Mouse (Mus musculus) inflammation-experienced regulatory T-cells, adult 6 months (primary cell): ENCODE results near the gene Med12l. TPM values are rescaled to one million over a fixed set of nuclear protein-coding genes. Genes with fewer than 3 reads are reported as not detected.
"Not testable (repeated sequence)": the region's sequence is repeated elsewhere in the genome, so short reads cannot be mapped to it uniquely, and the experiment has no call there.

Experiments
- ATAC-seq: one replicate; pipeline ENCODE4 v1.8.0; 2017
- polyA plus RNA-seq, 3 experiments: library from polyadenylated mRNA; unstranded; fragments of 100-300 nt; shearing (Covaris generic); gene quantifications; one replicate each; pipeline ENCODE4 v1.2.1; 2017

The Med12l gene
- polyA plus RNA-seq, 3 experiments from 2014 or later = 0.48 to 1.5 (median 0.61) TPM

DNA sequence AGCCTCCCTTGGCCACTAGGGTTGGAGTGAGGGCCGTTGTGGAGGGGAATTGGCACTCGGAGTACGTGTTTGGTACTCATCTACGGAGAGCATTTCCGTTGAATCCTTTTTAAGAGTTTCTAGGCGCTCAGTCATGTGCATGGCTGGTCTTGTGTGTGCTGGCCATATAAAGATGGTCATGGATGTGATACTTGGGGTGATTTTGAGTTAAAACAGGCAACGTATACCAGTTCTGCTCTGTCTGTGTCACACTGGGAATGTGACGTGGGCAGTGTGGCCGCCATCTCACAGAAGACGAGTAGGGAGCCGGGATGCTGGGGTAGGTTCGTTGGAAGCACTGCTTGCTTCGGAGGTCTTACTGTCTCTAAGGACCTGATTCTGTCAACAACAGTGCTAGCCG lies 17.3 kb downstream of the Med12l start:
- no peak for ATAC-seq

GRCm38 (mm10) chr3:59024531-59025192 lies 19.0 kb downstream of the Med12l start:
- no peak for ATAC-seq

DNA sequence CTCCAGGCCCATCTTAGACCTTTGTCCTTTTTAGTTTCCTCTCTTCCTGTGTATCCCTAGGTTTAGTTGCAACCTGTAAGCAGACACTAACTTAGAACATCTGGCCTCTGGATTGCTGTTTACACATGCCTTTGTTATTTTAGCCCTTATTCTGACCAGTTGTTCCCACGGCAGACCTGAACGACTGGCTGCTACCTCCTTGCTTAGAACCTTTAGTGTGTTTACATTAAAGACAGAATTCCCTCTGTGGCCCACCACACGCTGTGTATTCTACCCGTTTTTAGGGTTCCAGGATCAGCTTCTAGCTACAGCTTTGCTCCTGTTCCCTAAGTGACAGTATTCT lies 19.5 kb downstream of the Med12l start:
- ATAC-seq = no peak

GRCm38 (mm10) chr3:59028696-59029095 lies 23.1 kb downstream of the Med12l start:
- no peak for ATAC-seq

GRCm38 (mm10) chr3:59030986-59031385 lies 25.4 kb downstream of the Med12l start:
- ATAC-seq = no peak

DNA sequence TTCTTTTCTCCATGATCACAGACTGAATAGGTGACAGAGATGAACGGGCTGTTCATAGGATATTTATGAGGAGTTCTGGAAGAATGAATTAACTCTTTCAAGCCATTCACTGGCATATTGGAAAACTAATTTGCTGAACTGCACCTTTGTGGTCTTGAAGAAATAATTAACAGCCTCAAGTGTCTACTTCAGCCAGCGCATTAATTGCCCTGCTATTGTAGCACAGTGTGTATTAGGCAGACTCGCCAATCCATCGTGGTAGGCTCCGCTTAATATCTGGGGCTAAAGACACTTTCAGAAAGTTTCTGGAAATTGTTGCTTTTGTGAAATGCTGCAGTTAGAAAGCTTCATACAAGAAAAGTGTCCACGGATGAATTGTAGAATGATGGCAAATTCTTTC lies 35.9 kb downstream of the Med12l start:
- ATAC-seq = no peak

DNA sequence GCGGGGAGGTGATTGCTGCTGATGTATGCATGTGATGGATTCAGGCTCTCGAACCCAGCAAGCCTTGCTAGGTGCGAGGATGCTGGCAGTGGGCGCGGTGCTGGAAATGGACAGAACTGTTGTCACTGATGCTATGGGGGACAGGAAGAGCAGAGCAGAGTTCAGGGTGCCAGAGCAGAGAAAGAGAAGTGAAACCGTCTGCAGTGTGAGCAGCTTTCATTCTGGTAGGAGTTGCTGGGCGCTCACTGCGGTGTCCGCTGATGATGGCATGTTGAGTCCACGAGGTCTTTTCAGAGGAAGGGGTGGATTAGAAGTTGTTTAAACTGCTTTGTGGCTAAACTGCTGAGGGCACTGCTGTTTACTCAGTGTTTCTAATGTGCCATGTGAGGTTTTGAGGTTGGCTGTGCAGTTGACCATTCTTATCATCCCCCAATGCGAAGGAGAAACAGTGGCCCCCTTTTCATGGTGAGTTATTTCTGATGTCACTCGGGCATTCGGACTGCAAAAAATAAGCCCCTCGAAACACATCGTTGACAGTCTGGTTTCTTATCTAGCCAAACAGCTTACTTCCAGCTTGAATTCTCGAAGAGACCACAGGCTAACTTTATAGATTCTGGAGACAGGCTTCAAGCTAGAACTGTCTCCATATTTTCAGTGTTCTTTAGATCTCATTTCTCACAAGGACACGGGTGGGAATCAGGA lies 49.4 kb downstream of the Med12l start:
- ATAC-seq = no peak

- peak; percentile 69 for ATAC-seq
These were observed 53.5 kb downstream of the Med12l start for GRCm38 (mm10) chr3:59059022-59059541.

- ATAC-seq = no peak
These were observed 54.5 kb downstream of the Med12l start for GRCm38 (mm10) chr3:59060131-59060530.

- ATAC-seq = peak; percentile 71
These were observed 56.5 kb downstream of the Med12l start for GRCm38 (mm10) chr3:59062141-59062540.

GRCm38 (mm10) chr3:59063431-59063830 lies 57.8 kb downstream of the Med12l start:
- no peak for ATAC-seq

DNA sequence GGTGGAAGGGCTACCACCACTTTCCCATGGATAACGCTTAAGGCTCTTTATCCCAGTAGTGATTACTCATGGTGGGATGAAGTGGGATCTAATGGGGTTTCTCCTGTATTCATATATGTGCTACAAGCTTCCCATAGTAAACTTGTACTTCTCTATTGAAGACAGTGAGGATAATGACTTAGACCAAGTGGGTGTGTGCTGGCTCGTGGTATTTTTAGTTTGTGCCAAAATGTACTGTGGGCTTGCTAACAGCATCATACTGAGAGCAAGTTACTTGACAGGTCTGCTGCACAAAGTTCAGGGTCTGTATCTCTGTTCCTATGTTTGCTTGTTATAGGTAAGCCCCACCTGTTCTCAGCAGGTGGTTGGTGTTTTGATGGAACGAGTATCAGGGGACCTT lies 60.3 kb downstream of the Med12l start:
- no peak for ATAC-seq

GRCm38 (mm10) chr3:59066558-59067294 lies 61.1 kb downstream of the Med12l start:
- no peak for ATAC-seq

- not testable (repeated sequence) for ATAC-seq
These were observed 63.4 kb downstream of the Med12l start for GRCm38 (mm10) chr3:59069071-59069470.

DNA sequence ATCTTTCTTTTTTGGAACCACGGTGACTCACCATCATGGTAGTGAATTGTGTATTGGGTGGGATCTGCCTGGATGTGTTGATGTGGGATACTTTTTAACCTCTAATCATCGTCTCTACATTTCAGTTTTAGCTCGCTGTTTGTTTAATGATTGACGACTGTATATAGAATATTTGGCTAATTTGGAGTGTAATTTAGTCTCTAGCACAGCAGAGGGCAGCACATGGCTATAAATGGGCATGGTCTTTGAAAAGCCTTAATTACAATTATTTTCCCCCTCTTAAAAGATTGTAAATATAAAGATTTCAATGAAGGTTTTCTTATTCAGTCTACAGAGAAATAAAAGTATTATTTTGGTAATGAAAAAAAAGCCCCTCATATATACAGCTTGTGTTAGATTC lies 71.7 kb downstream of the Med12l start:
- ATAC-seq = no peak

DNA sequence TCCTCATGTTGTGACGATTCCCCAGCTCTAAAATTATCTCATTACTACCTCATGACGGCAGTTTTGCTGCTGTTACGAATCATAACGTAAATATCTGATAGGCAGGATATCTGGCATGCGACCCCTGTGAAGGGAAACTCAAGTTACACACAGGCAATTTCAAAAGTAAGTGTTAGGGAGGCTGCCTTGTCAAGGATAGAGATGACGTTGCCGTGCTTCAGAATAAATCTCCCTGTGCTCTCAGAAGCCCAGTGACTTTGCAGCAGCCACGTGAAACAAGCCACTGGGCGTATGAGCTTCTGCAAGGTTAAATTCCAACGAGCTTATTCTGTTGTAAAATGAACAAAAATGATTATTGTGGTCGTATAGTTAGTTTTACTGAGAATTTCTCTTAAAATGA lies 73.0 kb downstream of the Med12l start:
- no peak for ATAC-seq

DNA sequence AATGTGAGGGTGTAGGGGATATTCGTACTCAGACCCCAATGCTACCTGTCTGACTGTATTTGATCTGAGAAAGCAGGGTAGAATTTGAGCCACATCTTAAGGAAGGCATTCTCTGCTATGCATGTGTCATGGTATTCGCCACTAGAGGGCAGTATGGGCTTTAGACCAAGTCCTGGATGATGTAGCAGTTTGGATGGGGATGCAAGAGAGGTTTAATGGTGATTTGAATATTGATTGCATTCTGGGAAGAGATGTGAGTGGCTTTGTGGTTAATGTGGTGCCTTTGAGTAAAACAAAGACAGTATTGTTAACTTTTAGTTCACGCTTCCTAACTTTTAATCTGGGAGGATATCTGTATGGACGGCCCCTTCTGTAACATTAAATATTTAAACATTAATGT lies 73.7 kb downstream of the Med12l start:
- peak; percentile 62 for ATAC-seq

DNA sequence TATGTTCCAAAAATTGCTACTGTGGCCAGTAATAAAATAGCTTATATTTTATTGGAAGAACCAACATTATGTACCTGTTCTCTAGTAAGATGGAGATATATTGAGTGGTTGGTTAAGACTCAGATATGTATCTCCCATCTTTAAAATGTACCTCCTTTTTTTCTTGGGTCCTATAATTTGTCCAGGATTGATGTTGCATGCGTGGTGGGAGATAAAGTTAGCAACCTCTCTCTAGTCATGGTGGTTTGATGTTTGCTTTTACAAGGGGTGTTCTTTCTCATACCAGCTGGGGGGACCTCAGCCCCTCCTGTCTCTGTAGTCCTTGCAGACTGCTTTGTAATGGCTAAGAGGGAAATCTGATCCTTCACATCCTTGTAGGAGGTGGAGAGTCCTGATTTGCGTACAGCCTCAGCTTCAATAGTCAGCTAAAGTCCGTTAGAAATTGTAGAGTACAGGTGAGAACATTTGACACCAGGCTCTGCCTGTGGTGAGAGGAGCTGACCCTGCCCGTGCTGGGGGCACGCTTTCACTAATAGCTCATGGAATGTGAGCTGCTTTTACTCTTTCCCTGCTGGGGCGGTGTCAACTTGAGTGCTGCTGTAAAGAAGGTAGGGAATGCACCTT lies 74.8 kb downstream of the Med12l start:
- ATAC-seq = no peak

DNA sequence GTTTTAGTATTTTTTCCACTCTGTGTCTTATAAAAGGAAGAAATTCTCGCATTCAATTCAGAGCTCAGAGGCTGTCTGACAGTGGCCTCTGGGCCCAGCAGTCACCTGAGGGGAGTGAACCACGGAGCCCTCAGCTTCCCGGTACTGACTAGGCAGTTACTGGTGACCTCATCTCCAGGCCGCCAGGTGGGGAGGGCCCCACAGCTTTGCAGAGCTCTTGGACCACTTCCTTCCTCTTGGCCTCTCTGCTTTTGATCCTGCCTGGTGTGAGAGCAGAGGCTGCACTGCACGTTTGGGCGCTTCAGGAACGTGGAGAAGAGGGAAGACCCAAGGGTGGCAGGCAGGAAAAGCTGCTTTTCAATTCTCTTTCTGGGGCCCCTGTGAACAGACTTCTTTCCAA lies 75.3 kb downstream of the Med12l start:
- peak; percentile 87 for ATAC-seq

- ATAC-seq = no peak
These were observed 87.1 kb downstream of the Med12l start for GRCm38 (mm10) chr3:59092702-59093101.

DNA sequence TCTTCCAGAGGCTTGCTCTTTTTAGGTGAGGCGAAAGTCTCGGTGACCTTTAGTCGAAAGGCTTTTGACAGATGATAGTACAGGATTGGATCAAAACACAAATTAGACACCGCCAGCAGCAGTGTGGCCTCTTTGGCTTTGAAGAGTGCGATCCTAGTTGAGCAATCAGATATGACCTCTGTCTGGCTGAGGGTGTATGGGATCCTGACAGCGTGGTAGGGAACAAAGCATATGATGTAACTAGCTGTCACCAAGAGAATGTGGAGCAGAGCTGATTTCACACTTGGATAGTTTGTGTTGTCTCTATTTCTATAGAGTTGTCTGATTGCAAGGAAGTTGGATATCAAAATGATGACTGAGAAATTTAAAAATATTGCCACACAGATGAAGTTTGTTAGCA lies 91.8 kb downstream of the Med12l start:
- ATAC-seq = no peak

DNA sequence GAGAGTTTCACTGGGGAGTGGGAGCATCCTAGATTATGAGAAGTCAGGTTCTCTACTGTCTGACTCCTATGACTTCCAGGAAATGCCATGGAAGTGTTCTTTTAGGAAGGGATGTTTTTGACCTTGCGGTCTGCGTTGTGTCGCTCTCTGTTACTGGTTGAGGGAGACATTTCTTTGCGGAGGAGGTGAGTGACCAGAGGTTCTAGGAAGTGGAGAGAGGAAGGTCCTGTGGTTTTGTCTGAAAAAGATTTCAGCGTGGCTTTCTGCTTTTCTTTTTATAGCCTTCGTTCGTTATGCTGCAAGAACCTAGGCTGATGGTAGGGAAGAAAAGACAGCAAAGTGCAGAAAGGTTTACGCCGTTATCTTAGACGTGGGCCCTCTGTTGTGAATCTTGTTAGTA lies 92.9 kb downstream of the Med12l start:
- no peak for ATAC-seq
